Mouse (Mus musculus) spleen, embryonic (tissue): Measurements from ENCODE around the gene Igsf23.
"Not testable (repeated sequence)": the region's sequence is repeated elsewhere in the genome, so short reads cannot be mapped to it uniquely, and the experiment has no call there.

Experiments
- CTCF ChIA-PET: fragments of 350-600 bp; sonication (Branson Sonifier 250); formaldehyde crosslinking; loops from one replicate; lab custom pipeline; 2022; lab: Charles Lee

The Igsf23 gene

DNA sequence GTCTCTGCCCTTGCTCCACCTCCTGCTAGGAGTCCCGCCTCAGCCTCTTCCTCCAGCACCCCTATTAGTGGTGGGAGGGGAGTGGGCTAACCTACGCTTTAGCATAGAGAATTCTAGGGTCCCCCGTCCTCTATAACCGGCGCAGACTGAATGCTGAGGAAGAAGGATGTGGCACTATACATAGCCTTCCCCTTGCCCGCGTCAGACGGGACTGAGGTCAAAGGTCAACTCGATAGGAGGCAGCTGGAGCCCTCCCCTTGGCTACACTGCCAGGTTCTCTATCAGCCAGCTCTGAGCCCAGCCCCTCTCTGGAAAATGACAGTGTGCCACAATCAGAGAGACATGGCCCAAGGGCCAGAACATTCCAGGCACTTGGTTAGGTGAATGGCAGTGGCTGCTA is at the start of gene Igsf23:
TSS of gene Igsf23 (minus strand) at position 168 of the 400 bp plus-strand sequence.
- CTCF ChIA-PET = no interaction called here

DNA sequence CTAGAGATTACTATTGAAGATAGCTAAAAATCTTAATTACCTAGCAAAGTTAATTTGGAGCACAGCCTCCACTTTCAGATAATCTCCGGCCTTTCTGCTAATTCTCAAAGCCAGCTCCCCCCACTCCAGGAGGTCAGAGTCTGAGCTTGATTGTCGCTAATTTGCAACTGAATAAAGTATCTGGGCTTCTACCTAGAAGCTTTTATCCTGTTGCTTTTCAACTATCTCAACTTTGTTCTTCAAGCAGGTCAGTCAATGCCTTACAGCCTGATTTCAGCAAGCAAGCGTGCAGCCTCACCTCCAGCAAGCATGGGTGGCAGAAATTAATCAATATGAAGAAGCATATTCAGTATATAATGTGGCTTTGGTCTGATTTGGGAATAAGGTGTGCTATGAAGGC is 46.2 kb upstream of the Igsf23 start:
- CTCF ChIA-PET = not testable (repeated sequence)

DNA sequence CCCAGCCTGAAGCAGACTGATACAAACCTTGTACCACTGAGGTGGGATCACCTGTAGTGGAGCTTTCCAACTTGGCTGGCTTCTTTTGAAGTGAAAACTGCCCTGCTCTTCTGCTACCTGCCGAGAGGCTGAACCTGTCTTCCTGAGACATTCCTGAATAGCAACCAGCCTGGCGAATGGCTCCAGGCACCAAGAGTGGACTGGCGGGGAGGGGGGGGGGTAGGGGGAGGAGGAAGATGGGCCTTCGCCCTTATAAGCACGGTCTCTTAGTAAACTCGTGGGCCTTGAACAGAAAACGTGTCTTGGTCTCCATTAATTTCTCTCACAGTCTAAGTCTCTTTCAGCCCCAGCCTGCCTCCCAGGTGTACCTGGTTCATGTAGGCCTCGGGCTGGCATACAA is 40.6 kb upstream of the Igsf23 start, which contains the start of gene Nlrp9b:
TSS of gene Nlrp9b (plus strand) at position 301 of the 400 bp plus-strand sequence.
- CTCF ChIA-PET = not testable (repeated sequence)

DNA sequence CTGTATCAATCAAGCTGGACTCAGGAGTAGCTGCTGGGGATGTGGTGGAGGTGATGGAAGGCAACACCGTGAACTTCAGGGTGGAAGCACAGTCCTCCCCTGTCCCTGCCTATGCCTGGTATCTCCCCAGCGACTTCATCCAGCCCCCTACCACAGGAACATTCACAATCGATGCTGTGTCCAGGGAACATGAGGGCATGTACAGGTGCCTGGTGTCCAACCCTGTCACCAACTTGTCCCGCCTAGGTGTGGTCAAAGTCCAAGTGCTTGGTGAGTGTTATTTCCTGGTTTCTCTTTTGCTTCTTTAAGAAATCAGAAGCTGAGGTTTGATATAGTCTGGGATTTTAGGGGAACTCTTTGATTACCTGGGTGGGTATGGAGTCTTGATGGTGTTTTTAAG is 21.0 kb upstream of the Igsf23 start:
- CTCF ChIA-PET = no interaction called here

DNA sequence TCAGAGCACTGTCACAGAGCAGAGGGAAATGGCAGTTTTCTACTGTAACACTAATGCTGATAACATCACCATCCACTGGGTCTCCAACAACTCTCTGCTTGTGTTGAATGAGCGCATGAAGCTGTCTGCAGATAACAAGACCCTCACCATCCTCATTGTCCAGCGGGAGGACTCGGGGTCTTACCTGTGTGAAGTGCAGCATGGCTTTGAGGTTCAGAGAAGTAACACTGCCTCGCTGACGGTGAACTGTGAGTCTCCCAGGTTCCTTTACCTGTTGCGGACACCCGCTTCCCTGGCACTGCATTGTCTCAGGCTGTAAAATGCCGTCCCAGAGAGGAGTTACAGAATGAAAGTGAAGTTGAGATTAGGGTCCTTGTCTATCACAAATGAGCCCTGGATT is 19.6 kb upstream of the Igsf23 start:
- CTCF ChIA-PET = no interaction called here

DNA sequence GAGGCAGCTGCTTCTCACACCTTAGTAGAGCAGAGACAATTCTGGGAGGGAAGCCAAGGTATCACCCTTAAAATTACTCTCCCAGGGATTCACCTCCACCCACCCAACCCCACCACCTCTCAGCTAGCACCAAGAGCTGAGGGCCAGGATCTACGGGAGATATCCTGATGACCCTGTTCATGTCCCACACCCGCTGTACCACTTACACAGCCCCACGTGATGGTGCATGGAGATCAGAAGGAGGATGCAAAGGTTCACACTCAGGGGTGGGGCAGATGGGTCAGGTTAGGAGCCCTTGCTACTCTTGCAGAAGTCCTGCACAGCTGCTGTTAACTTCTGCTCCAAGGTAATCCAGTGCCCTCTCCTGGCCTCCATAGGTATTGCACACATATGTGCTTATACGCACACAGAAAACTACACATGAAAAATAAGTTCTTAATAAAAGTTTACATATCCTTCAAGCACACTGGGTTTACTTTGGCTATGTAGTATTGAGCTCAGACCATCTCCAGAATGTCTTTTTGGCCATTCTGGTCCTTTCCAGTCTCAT is 19.1 kb upstream of the Igsf23 start:
- CTCF ChIA-PET = no interaction called here

DNA sequence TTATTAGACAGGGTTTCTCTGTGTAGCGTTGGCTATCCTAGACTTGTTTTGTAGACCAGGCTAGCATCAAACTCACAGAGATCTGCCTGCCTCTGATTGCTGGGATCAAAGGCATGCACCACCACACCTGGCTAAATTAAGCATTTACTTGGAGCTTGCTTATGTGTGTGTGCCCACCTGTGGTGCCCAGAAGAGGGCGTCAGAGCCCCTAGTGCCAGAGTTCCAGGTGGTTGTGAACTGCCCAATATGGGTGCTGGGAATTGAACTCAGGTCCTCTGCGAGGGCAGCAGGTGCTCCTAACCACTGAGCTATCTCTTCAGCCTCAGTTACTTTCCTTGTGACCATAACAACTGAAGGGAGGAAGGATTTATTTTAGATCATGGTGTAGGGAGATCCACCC is 18.6 kb upstream of the Igsf23 start:
- CTCF ChIA-PET = no interaction called here

DNA sequence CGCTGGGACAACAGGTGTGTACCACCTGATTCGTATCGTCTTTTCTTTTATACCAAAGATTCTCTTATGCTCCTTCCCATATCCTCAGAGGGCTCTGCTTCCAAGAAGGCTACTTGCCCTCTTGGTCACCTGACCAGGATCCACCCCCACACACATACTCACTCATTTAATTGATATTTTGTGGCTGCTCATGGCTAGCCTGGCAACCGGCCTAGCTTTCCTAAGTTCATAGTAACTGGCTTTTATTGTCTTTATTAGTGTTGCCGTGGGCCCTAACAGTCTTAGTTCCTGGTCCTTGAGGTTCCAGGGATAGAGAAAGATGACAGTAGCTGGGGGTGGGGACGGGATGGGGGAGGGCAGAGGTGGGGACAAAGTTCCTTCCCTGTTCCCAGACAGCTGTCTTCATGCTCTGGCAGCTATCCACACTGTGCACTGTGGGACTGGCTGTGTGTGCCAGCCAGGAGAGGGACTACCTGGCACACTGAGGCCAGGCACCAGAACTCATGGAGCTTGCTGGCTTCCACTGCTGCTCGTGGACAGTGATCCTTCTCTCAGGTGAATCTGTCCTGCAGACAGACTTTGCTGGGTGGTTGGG is 14.5 kb upstream of the Igsf23 start, which contains the start of gene Ceacam20:
TSS of gene Ceacam20 (plus strand) at position 428 of the 595 bp plus-strand sequence.
- CTCF ChIA-PET = no interaction called here

DNA sequence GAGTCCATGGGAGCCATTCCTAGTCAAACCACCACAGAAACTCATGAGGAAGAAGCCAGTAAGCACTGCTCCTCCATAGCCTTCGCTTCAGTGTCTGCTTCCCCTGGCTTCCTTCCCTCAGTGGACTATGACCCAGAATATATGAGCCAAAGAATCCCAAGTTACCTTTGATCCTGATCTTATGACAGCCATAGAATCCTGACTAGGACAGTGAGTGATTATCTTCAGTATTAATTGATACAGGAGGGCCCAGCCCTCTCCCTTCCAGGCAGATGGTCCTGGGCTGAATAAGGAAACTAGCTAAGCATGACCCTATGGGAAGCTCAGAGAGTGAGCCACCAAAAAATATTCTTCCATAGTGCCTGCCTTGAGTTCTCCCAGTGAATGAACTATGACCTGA is 11.9 kb upstream of the Igsf23 start:
- CTCF ChIA-PET = no interaction called here

DNA sequence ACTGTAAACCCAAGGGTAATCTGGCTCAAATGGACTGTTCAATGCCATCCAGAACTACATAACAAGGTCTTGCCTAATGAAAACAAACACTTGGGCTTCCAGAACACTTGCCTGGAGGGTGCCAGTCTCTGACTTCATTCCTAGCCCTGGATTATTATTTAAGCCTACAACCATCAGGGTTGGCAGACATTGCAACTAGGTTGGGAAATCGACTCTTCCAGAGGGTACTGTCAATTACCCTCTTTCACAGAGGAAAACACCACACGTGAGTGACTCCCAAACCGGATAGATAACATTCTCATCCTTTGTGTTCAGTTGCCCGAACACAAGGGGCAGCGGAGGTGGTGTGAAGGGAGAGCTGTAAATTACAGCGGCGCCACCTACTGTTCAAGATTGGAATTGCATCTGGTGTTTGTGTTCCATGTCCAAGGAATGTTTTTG is 5.8 kb upstream of the Igsf23 start:
- CTCF ChIA-PET = interaction anchor here (0.6 to 1.2 kb wide), 3 partner anchors 45 to 173 kb away, joined by 3 to 5 read pairs (median 5); no protein-coding TSS in a partner anchor

DNA sequence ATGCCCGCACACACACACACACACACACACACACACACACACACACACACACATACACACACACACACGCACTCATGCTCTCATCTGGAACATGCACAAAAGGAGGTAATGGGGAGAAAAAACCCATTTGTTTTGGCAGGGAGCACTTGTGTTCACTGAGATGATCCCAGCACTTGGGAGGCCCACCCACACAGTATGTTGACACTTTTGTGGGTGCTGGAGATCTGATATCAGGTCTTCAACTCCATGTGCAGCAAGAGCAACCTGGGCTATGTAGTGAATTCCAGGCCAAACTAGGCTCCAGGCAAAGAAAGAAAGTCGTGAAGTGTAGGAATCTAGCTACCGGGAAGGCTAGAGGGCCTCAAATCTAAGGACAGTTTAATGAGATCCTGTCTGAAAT is 5.3 kb upstream of the Igsf23 start:
- CTCF ChIA-PET = interaction anchor here (0.7 to 1.2 kb wide), 2 partner anchors 44 to 172 kb away, joined by 5 read pairs; no protein-coding TSS in a partner anchor

DNA sequence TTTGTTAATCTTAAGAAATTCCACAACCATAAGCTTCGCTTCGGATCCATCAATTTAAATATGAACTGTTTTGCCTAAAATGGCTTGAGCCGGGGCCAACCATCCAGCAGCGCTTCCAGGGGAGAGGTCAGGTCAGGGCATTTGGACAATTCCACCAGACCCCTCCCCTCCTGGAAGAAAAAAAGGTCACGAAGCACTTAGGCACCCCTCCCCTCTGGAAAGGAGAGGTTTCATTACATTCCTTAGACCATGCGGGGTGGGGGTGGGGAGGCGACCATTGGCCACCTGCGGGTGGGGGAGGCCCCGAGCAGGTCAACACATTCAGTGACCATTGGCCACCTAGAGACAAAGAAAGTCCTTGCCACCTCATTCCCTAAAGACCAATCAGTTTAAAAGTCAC is 2.5 kb upstream of the Igsf23 start:
- CTCF ChIA-PET = interaction anchor here (0.6 kb wide), 1 partner anchor 42 kb away, joined by 3 read pairs; no protein-coding TSS in a partner anchor

DNA sequence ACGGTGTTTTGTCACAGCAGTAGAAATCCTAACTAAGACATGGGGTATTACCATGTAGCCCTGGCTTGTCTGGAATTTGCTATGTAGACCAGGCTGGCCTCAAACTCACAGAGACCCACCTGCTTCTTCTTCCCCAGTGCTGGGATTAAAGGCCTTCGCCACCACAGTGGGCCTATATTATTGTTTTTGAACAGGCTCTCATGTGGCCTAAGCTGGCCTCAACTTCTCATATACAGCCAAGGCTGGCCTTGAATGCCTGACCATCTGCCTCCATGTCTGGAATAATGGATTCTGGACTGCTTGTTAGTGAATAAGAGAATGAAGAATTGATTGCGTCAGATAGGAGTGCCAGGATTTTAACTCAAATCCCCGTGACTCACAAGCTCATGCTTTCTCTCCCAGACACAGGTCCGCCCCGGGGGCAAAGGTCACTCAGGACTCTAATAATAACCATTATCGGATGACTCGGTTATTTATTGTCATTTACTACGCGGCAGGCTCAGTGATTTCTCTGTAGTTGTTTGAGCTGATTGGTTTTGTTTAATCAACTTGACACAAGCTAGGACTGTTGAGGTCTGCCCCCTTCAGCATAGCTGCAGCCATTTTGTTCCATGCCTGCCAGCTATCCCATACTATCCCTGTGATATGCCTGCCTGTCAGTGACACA is 1.9 kb upstream of the Igsf23 start:
- CTCF ChIA-PET = interaction anchor here (0.6 kb wide), 1 partner anchor 42 kb away, joined by 3 read pairs; no protein-coding TSS in a partner anchor

DNA sequence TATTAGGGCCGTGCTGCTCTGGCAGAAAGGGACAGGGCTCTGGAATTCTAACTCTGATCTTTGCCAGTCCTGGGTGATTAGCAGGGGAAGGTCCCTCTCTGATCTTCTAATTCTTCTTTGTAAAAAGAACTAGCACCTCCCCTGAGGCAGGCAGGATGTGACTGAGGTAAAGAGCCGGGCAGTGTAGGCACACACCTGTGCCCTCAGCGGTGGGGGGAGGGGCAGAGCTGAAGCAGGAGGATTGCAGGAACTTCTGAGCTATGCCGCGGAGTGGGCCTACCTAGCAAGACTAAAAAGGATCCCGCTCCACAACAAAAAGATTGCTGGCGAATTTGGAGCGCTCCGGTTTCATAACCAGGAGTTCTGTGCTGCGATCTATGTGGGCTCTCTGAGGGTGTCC is 560 bp downstream of the Igsf23 start:
- CTCF ChIA-PET = no interaction called here

DNA sequence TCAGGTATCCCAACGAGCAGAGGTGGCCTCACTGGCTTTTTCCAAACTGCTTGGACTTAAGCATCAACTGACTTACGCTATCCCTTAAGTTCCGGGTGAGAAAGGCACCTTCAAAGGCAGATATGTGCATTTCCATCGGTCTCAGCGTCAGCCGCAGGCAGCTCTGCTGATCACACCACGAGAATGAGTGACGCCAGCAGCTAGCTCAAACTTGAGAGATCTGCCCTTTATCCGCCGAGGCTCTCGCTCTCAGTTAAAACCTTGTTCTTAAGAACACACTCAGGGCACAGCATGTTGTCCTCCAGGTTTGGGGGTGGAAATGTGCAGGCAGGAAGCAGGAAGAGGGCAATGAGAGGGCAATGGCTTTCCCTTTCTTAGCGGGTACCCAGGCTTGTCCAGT is 1.6 kb downstream of the Igsf23 start:
- CTCF ChIA-PET = no interaction called here

DNA sequence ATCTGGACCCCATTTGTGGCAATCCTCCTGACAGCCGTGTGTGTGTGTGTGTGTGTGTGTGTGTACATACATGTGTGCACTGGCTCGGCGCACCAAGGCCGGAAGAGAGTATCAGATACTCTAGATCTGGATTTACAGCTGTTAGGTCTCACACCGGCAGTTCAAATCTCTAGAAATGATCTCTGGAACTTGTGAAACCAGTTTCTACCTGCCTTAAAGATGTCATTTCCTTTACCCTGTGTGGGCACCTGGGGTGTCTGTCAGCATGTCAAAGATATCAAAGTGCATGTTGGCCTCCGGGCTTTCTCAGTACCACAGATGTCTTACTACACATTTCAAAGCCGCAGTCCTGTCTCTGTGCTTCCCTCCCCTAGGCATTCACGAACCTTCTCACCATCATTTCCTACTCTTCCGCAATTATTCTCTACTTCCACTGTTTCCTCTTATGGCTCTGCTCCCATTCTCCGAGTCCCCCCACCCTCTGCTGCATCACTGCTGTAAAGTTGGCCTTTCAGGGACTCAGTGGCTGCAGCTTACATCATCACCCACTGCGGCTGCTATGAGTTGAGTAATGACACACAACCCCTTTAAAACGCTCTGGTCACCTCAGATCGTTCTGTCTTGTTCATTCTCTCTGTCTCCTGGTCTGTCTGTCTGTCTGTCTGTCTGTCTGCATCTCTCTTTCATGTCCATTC is 4.6 kb downstream of the Igsf23 start:
- CTCF ChIA-PET = interaction anchor here (0.6 kb wide), 1 partner anchor 164 kb away, joined by 3 read pairs; no protein-coding TSS in a partner anchor

DNA sequence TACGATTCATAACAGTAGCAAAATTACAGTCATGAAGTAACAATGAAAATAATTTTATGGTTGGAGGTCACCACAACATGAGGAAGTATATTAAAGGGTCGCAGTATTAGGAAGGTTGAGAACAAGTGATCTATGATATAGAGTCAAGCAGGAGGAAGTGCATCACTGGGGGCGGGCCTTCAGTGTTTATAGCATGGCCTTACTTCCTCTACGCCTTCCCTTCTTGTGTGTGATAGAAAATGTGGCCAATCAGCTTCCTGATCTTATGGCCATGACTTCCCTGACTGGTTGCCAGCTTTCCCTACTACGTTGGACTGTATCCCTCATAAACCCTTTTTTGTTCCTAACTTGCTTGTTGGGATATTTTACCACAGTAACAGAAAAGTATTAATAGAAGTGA is 5.4 kb downstream of the Igsf23 start:
- CTCF ChIA-PET = interaction anchor here (0.6 kb wide), 1 partner anchor 163 kb away, joined by 3 read pairs; no protein-coding TSS in a partner anchor

DNA sequence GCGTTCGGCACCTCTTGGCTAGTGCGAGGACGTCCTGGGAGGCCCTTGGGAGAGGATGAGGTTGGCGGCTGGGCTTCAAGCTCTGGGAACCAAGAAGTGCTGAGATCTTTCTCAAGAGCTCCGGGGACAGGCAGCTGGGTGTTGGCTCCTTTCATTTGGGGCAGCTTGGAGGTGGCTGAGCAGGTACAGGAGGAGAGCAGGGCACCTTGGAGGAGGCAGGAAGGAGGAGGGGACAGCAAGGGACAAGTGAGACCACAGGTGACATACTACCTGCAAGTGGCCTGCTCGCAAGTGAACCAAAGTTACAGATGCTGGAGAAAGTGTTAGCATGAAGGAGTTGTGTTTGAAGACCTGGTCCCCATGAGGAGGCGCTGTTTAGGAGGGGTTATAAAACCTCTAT is 5.8 kb downstream of the Igsf23 start:
- CTCF ChIA-PET = no interaction called here

DNA sequence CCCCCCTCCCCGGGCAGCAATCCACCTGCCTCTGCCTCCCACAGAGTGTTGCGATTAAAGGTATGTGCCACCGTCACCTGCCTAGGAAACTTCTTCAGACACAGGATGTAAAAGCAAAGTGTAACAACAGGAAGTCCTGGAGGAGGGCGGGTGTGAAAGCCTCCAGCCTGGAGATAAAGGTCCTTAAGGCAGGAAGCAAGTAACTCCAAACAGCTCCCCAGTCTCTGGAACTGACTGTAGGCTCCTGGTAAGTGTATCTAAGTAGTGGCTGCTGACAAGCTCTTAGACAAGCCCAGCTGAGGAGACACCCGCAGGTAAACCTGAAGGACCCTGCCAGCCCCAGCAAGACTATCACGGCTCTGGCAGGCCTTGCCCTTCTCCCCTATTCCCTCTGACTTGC is 10.3 kb downstream of the Igsf23 start:
- CTCF ChIA-PET = no interaction called here

DNA sequence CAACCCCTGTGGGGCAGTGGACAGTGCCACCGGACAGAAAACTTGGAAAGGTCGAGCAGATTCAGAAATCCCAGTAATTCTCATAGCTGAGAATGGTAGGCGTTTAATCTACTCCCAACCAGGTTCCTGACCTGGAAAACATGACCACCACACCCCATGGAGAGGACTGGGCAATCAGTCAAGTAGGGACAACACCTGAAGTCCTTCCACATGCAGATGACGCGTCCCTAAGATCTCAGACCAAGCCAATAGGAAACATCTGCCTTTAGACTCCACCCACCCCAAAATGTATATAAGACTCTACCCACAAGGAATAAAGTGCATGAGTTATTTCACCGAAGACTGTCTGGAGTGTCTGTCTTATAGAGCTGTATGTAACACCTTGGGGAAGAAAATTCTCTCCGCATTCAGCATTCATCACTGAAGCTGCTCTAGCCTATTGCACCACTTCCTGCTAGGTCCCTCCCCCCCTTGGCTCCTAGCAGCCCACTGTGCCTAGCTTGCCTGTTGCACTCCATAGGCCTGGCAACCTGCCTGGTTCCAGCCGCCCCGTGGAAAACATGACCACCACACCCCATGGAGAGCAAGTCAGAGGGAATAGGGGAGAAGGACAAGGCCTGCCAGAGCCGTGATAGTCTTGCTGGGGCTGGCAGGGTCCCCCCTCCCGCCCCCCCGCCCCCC is 10.9 kb downstream of the Igsf23 start:
- CTCF ChIA-PET = interaction anchor here (0.6 to 0.7 kb wide), 2 partner anchors 29 to 492 kb away, joined by 4 to 5 read pairs; no protein-coding TSS in a partner anchor

DNA sequence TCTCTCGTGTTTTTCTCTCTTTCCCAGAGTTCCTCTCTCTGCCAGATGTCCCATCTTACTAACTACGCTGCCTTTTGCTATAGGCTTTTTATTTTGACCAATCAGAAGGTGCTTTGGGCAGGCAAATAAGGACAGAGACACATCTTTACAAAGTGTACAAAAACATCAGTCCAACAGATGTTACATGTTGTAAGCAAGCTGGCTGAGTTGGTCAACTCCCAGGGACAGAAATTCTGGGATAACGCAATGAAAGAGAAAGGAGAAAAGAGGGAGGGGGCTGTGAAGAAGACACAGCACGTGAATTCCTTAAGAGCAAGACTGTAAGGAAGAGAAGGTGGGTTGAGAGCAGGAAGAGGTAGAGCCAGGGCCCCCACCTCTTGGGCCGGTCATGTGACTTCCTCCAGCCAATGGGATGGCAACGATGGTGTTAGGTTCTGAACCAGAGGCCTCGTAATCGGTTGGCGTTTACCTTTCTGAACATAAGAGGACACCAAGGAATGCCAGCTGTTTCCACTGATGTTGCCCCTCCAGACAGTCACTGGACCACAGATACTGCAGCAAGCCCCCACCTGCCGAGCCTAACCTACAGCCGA is 13.2 kb downstream of the Igsf23 start:
- CTCF ChIA-PET = no interaction called here
